Mouse (Mus musculus) hindbrain, embryonic 16.5 days (tissue): ENCODE measurements around the gene Tmsb15b1. TPM values are rescaled to one million over a fixed set of nuclear protein-coding genes. Genes with fewer than 3 reads are reported as not detected.

Experiments
- ATAC-seq: fragments of 200-750 bp; cut with Nextera tagmentation; 2 replicates; pipeline ENCODE4 v1.8.0; 2017; ENCODE audit warnings: moderate TSS enrichment, moderate library complexity
- H3K27ac ChIP-seq: fragments of 300-500 bp; sonication (generic); 2 replicates; pipeline ENCODE4 v1.5.1; 2014; ENCODE audit warnings: low read depth, mild to moderate bottlenecking, control low read depth, low read length, moderate library complexity
- H3K27me3 ChIP-seq: fragments of 300-500 bp; sonication (generic); replicated peaks from 2 replicates; pipeline ENCODE4 v1.6.1; 2014; ENCODE audit warnings: low read length; ENCODE audit not compliant: control insufficient read depth, insufficient read depth
- H3K36me3 ChIP-seq: fragments of 300-500 bp; sonication (generic); 2 replicates; pipeline ENCODE4 v1.6.1; 2014; ENCODE audit warnings: mild to moderate bottlenecking, low read length, moderate library complexity, mixed read lengths; ENCODE audit not compliant: control insufficient read depth, insufficient read depth
- H3K4me1 ChIP-seq: fragments of 300-500 bp; sonication (generic); 2 replicates; pipeline ENCODE4 v1.6.1; 2014; ENCODE audit warnings: low read depth, low read length; ENCODE audit not compliant: control insufficient read depth, insufficient read depth
- H3K4me2 ChIP-seq: fragments of 300-500 bp; sonication (generic); 2 replicates; pipeline ENCODE4 v1.6.1; 2014; ENCODE audit warnings: mild to moderate bottlenecking, low read length, control low read depth, moderate library complexity
- H3K4me3 ChIP-seq: fragments of 300-500 bp; sonication (generic); 2 replicates; pipeline ENCODE4 v1.5.1; 2014; ENCODE audit warnings: mild to moderate bottlenecking, low read length, control low read depth, moderate library complexity
- H3K9ac ChIP-seq: fragments of 300-500 bp; sonication (generic); 2 replicates; pipeline ENCODE4 v1.6.1; 2014; ENCODE audit warnings: low read depth, mild to moderate bottlenecking, control low read depth, low read length, moderate library complexity
- H3K9me3 ChIP-seq: fragments of 300-500 bp; sonication (generic); 2 replicates; pipeline ENCODE4 v1.6.1; 2014; ENCODE audit warnings: mild to moderate bottlenecking, low read length, moderate library complexity; ENCODE audit not compliant: control insufficient read depth
- polyA plus RNA-seq: library from polyadenylated mRNA; unstranded; fragments of >200 nt; fragmentation: Nextera tagmentation; extraction: Ambion mirVana; gene quantifications from 2 replicates; pipeline ENCODE4 v1.2.1, GENCODE M21; 2015

Tmsb15b1 gene
- polyA plus RNA-seq, 1 experiment from 2014 or later = 29.5 TPM

GRCm38 (mm10) chrX:136925863-136926262, 50.8 kb downstream of the Tmsb15b1 start:
- no peak overlapping the region for H3K9ac ChIP-seq
- no peak overlapping the region for H3K4me2 ChIP-seq
- no peak overlapping the region for H3K4me3 ChIP-seq
- no peak for ATAC-seq
- no peaks in the 10 kb centered on the region; the same call in 1 of the 2 replicates for H3K9me3 ChIP-seq
- no peaks in the 10 kb centered on the region for H3K27me3 ChIP-seq
- H3K36me3 ChIP-seq = no peaks in the 10 kb centered on the region
- no peak overlapping the region for H3K27ac ChIP-seq
- H3K4me1 ChIP-seq = no peaks in the 10 kb centered on the region

Other genes with a start within 250 kb of the Tmsb15b1 start
- 541 and 552 TPM in 2 replicates for gene Morf4l2, start 233.2 kb downstream of the Tmsb15b1 start, polyA plus RNA-seq
- not detected in 2 replicates for gene Glra4, start 196.7 kb downstream of the Tmsb15b1 start, polyA plus RNA-seq
- gene Plp1, start 154.2 kb downstream of the Tmsb15b1 start, polyA plus RNA-seq = 15.4 and 16.3 TPM in 2 replicates
- gene Rab9b, start 108.1 kb downstream of the Tmsb15b1 start, polyA plus RNA-seq = 24.3 and 27.8 TPM in 2 replicates
- gene H2bfm, start 49.5 kb downstream of the Tmsb15b1 start, polyA plus RNA-seq = not detected in 2 replicates
- 67.2 and 73.8 TPM in 2 replicates for gene Tmsb15b2, start 1.4 kb downstream of the Tmsb15b1 start, polyA plus RNA-seq
- gene Tmsb15l, start within 50 bp of the Tmsb15b1 start, polyA plus RNA-seq = 7.4 and 7.7 TPM in 2 replicates
- gene Zcchc18, start 16.3 kb upstream of the Tmsb15b1 start, polyA plus RNA-seq = 480 and 547 TPM in 2 replicates
- gene Slc25a53, start 61.4 kb upstream of the Tmsb15b1 start, polyA plus RNA-seq = 13.2 and 14.7 TPM in 2 replicates
- 6.9 and 8.2 TPM in 2 replicates for gene Fam199x, start 72.7 kb upstream of the Tmsb15b1 start, polyA plus RNA-seq
- gene Esx1, start 145.2 kb upstream of the Tmsb15b1 start, polyA plus RNA-seq = not detected in 2 replicates